Mouse (Mus musculus): ENCODE measurements around the gene Rps10. TPM values are rescaled to one million over a fixed set of nuclear protein-coding genes. Genes with fewer than 3 reads are reported as not detected.
A peak's percentile ranks its signal among the peaks of the same experiment; 100 is the strongest.

Rps10 gene
- polyA plus RNA-seq, 2 experiments, result 712 to 1,128 TPM

DNA sequence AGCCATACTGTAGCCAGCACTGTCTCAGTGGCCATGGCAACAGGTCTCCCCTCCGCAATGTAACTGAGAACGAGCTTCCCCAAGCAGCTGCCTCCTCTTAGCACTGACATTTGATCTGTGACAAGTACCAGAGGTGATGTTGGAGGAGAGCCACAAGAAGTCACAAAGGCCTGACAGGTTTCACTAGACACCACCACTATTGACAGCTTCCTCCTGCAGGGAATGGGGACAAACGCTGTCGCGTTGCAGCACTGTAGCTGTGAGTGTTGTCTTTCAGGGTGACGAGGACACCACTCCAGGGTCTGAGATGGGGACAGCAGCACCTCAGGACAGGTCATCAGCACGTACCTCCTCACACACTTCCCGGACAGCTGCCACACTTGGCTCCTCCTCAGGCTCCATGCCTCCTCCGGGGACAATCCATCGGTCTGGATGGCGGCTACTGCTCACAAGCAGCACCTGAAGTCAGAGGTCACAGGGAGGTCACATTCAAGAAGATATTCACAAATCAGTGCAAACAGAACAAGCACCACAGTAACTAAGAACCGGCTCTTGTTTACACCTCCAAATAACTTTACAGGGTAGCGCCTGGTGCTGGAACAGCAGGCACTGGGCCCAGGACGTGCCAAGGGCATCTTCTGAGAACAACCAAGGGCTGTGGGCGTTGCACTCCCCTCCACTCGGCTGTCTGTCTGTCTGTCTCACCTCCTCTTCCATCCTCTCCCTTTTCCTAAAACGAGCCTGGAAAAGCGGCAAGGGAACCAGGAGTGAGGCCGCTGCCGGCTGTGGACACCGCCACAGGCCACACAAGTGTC is 39.9 kb downstream of the Rps10 start:
- Histone ChIP-seq H3K9ac (replicated peaks) (no peak overlapping the region), H3K4me2 (ENCODE audit: low read depth) (no peak overlapping the region), H3K9me3 (ENCODE audit: control insufficient read depth, low read length) (no peaks in the 10 kb centered on the region), H3K36me3 (replicated peaks; ENCODE audit: control insufficient read depth, insufficient read depth, low read depth) (no peaks in the 10 kb centered on the region; the same call in 1 of the 2 replicates), H3K4me1 (replicated peaks; ENCODE audit: control insufficient read depth in 2 of 2, insufficient read depth in 2 of 2, low read length in 1 of 2) (peaks cover 0 to 3% of the 10 kb centered on the region in 2 experiments; a peak in 1 of 4 replicates), H3K27ac (no peak overlapping the region), H3K27me3 (ENCODE audit: control insufficient read depth, insufficient read depth, low read length) (no peaks in the 10 kb centered on the region), H3K4me3 (ENCODE audit: insufficient read depth in 1 of 2, low read depth in 2 of 2, low read length in 2 of 2) (no peak overlapping the region)
- 83% methylated on average over 21 of the region's 21 CpGs for WGBS (ENCODE audit: insufficient replicate concordance)
- no peak for DNase-seq (ENCODE audit: low read depth in 3 of 3, low spot score in 3 of 3)
- no peak for ATAC-seq (ENCODE audit: insufficient read depth)
- no peak for TF ChIP-seq EP300 (IDR thresholded peaks at IDR 0.05; ENCODE audit: low read depth)
- TF ChIP-seq CTCF (IDR thresholded peaks at IDR 0.05; ENCODE audit: low read depth), result no peak

DNA sequence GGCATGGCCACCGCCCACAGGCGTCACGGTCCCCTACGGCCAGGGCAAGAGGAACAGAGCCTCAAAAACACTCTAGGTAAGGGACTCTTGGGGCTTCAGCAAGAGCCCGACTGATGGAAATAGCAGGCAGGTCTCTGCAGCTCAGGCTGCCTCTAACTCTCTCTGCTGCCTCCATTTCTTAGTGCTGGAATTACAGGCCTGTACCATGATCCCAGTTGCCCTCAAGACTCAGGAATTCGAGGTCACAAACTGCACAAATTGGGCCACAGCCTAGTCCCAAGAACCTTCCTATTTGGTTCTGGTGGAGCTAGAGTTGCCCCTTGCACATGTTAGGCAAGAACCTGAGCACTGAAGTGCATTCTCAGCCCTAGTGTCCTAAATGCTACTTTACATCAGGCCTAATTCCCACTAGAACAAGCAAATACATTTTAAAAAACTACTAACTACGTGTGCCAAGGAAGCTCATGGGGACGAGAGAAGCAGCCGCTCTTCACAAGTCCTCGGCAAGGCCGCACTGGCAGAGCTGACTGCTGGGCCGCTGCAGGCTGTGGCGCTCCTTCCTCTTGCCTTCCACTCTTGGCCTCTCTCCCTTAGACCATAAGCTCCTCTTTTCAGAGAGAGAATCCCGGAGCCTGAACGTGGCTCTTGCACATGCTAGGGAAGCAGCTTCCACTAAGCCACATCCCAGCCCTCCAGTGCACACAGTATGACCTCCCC is 40.7 kb downstream of the Rps10 start:
- Histone ChIP-seq H3K4me2 (ENCODE audit: low read depth) (no peak overlapping the region), H3K4me3 (ENCODE audit: insufficient read depth in 1 of 2, low read depth in 2 of 2, low read length in 2 of 2) (no peak overlapping the region), H3K4me1 (replicated peaks; ENCODE audit: control insufficient read depth in 2 of 2, insufficient read depth in 2 of 2, low read length in 1 of 2) (no peaks in the 10 kb centered on the region), H3K36me3 (replicated peaks; ENCODE audit: control insufficient read depth, insufficient read depth, low read depth) (no peaks in the 10 kb centered on the region; the same call in 1 of the 2 replicates), H3K9me3 (ENCODE audit: control insufficient read depth, low read length) (no peaks in the 10 kb centered on the region), H3K27ac (no peak overlapping the region), H3K27me3 (ENCODE audit: control insufficient read depth, insufficient read depth, low read length) (no peaks in the 10 kb centered on the region), H3K9ac (replicated peaks) (no peak overlapping the region)
- DNase-seq (ENCODE audit: low read depth in 3 of 3, low spot score in 3 of 3), result no peak
- 76% methylated on average over 15 of the region's 15 CpGs for WGBS (ENCODE audit: insufficient replicate concordance)
- TF ChIP-seq CTCF (IDR thresholded peaks at IDR 0.05; ENCODE audit: low read depth), result no peak
- no peak for TF ChIP-seq EP300 (IDR thresholded peaks at IDR 0.05; ENCODE audit: low read depth)
- no peak for ATAC-seq (ENCODE audit: insufficient read depth)

DNA sequence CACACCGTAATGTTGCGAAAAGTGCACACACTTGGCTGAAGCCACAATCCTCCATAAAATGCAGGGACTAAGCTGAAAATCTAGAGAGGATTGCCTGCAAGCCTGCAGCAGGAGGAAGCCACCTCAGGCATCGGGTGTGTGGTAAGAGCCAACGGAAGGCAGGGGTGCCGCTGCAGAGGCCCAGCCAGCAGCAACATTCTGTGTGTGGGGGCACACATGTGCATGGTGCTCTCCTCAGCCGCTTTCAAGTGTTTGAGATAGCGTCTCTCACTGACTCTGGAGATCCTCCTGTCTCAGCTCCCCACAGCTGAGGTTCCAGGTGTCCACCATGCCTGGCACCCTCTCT is 43.9 kb downstream of the Rps10 start:
- H3K4me1 ChIP-seq (replicated peaks; ENCODE audit: control insufficient read depth in 2 of 2, insufficient read depth in 2 of 2, low read length in 1 of 2), result peaks cover 0 to 5% of the 10 kb centered on the region in 2 experiments; a peak in 1 of 4 replicates
- H3K9me3 ChIP-seq (ENCODE audit: control insufficient read depth, low read length), result no peaks in the 10 kb centered on the region
- 82% methylated on average over 7 of the region's 7 CpGs for WGBS (ENCODE audit: insufficient replicate concordance)
- H3K27ac ChIP-seq, result no peak overlapping the region
- H3K4me3 ChIP-seq (ENCODE audit: insufficient read depth in 1 of 2, low read depth in 2 of 2, low read length in 2 of 2), result no peak overlapping the region
- H3K4me2 ChIP-seq (ENCODE audit: low read depth), result no peak overlapping the region
- no peaks in the 10 kb centered on the region for H3K27me3 ChIP-seq (ENCODE audit: control insufficient read depth, insufficient read depth, low read length)
- no peaks in the 10 kb centered on the region; the same call in 1 of the 2 replicates for H3K36me3 ChIP-seq (replicated peaks; ENCODE audit: control insufficient read depth, insufficient read depth, low read depth)
- DNase-seq (ENCODE audit: low read depth in 3 of 3, low spot score in 3 of 3) (no peak), ATAC-seq (ENCODE audit: insufficient read depth) (no peak)
- no peak for TF ChIP-seq CTCF (IDR thresholded peaks at IDR 0.05; ENCODE audit: low read depth)
- no peak for TF ChIP-seq EP300 (IDR thresholded peaks at IDR 0.05; ENCODE audit: low read depth)
- no peak overlapping the region for H3K9ac ChIP-seq (replicated peaks)

DNA sequence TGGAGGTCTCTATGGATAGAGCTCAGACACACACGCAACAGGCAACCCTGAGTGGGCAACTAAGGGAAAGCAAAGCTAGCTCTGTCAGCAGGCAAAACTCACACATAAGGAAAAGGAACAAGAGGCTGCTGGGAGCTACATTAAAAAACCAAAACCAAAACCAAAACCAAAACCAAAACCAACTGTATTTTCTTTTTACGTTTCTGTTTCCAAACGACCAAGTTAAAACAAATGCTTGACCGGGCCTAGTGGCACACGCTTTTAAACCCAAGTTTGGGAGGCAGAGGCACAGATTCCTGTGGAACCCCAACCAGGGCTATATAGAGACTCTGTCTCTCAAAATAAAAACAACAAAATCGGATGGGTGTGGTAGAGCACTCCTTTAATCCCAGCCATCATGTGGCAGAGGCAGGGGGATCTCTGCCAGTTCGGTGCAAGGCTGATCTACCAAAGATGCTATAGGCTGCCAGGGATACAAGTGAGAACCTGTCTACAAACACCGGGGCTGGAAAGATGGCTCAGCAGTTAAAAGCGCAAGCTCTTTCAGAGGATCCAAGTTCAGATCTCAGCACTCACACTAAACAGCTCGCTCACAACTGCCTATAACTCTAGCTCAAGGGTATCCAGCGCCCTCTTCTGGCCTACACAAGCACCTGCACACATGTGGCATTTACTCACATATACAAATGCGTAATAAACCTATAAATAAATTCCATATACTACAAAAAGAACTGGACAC is 44.5 kb downstream of the Rps10 start:
- Histone ChIP-seq H3K27me3 (ENCODE audit: control insufficient read depth, insufficient read depth, low read length) (no peaks in the 10 kb centered on the region), H3K36me3 (replicated peaks; ENCODE audit: control insufficient read depth, insufficient read depth, low read depth) (no peaks in the 10 kb centered on the region; the same call in 1 of the 2 replicates), H3K4me3 (ENCODE audit: insufficient read depth in 1 of 2, low read depth in 2 of 2, low read length in 2 of 2) (no peak overlapping the region), H3K9me3 (ENCODE audit: control insufficient read depth, low read length) (no peaks in the 10 kb centered on the region), H3K4me2 (ENCODE audit: low read depth) (no peak overlapping the region), H3K4me1 (replicated peaks; ENCODE audit: control insufficient read depth in 2 of 2, insufficient read depth in 2 of 2, low read length in 1 of 2) (peaks cover 0 to 9% of the 10 kb centered on the region in 2 experiments; a peak in 1 of 4 replicates), H3K9ac (replicated peaks) (no peak overlapping the region), H3K27ac (no peak overlapping the region)
- DNase-seq (ENCODE audit: low read depth in 3 of 3, low spot score in 3 of 3), result no peak
- WGBS (ENCODE audit: insufficient replicate concordance), result 75% methylated on average over 12 of the region's 12 CpGs
- TF ChIP-seq EP300 (IDR thresholded peaks at IDR 0.05; ENCODE audit: low read depth), result no peak
- TF ChIP-seq CTCF (IDR thresholded peaks at IDR 0.05; ENCODE audit: low read depth), result peak; percentile 63; the same call in 1 of the 2 replicates
- no peak for ATAC-seq (ENCODE audit: insufficient read depth)

Data from liver, embryonic 14.5 days (tissue).